9 mouse cellular contexts compared by ENCODE assay signal in genomic region chr2:157565446-157565845, GRCm38 (mm10). TPM values are rescaled to one million over a fixed set of nuclear protein-coding genes. Genes with fewer than 3 reads are reported as not detected.
DNase-seq lines count a peak whose midpoint lies in the region; ATAC-seq lines count a peak whose summit lies in the region.
"Had no signal": no experiment of that assay in that cellular context is flagged by ENCODE, and none has a peak within 500 bp of the region (broad histone marks: within the 10 kb centered on the region; RNA-seq: fewer than 3 reads in every experiment).

No protein-coding gene starts in this region.

- peak overlapping the region; percentile 93 for H3K4me3 ChIP-seq in forebrain, embryonic 15.5 days
- peak overlapping the region; percentile 78 for H3K4me3 ChIP-seq in liver, embryonic 16.5 days (ENCODE audit: low read depth, low read length)

- 8% methylated on average over 13 of the region's 13 CpGs for WGBS in forebrain, embryonic 15.5 days
- 7% methylated on average over 13 of the region's 13 CpGs for WGBS in liver, embryonic 16.5 days (ENCODE audit: insufficient replicate concordance)

- peak overlapping the region; percentile 94; the same call in 1 of the 2 replicates for H3K27ac ChIP-seq in forebrain, embryonic 15.5 days (replicated peaks)
- no peak overlapping the region for H3K27ac ChIP-seq in liver, embryonic 16.5 days (ENCODE audit: low read length)

- peak; percentile 46 for DNase-seq in adrenal gland, postnatal 14 days
- no peak for DNase-seq in adrenal gland, postnatal 4 days (ENCODE audit: low spot score in 2 of 2)
- DNase-seq in CD4-positive helper T cell, adult 2 months (ENCODE audit: low read depth, low spot score): peak; percentile 18
- peak; percentile 14 for DNase-seq in splenic B cell, adult 2 months (ENCODE audit: low read depth, low spot score)
- DNase-seq in adrenal gland, postnatal 25 days: no peak
- no peak for DNase-seq in layer of hippocampus, adult 18-20 months (ENCODE audit: low spot score in 2 of 2)

- H3K4me1 ChIP-seq in forebrain, embryonic 15.5 days: peaks cover 44% of the 10 kb centered on the region
- H3K4me1 ChIP-seq in liver, embryonic 16.5 days (ENCODE audit: control insufficient read depth, low read depth, low read length): peaks cover 7% of the 10 kb centered on the region

- H3K27me3 ChIP-seq in forebrain, embryonic 15.5 days: no peaks in the 10 kb centered on the region
- peaks cover 9% of the 10 kb centered on the region for H3K27me3 ChIP-seq in liver, embryonic 16.5 days (ENCODE audit: control insufficient read depth, insufficient read depth, low read depth, low read length)
- no peaks in the 10 kb centered on the region for H3K27me3 ChIP-seq in splenic B cell, adult 2 months (ENCODE audit: control insufficient read depth, insufficient read depth, low read length, poor library complexity, severe bottlenecking)

- H3K9me3 ChIP-seq in forebrain, embryonic 15.5 days: peaks cover 3% of the 10 kb centered on the region; the same call in 1 of the 2 replicates
- H3K9me3 ChIP-seq in liver, embryonic 16.5 days (replicated peaks; ENCODE audit: control insufficient read depth, low read length): no peaks in the 10 kb centered on the region; the same call in 1 of the 2 replicates

- peak overlapping the region; percentile 96 for H3K9ac ChIP-seq in forebrain, embryonic 15.5 days (replicated peaks)
- peak overlapping the region; percentile 82 for H3K9ac ChIP-seq in liver, embryonic 16.5 days (ENCODE audit: low read depth, low read length)

- no peak for ATAC-seq in forebrain, embryonic 15.5 days (replicated peaks)
- ATAC-seq in liver, embryonic 16.5 days (ENCODE audit: low read depth): no peak

- H3K4me2 ChIP-seq in forebrain, embryonic 15.5 days (replicated peaks): peak overlapping the region; percentile 80
- peak overlapping the region; percentile 79 for H3K4me2 ChIP-seq in liver, embryonic 16.5 days (ENCODE audit: low read depth, low read length)

- H3K36me3 ChIP-seq in forebrain, embryonic 15.5 days: peaks cover 13% of the 10 kb centered on the region
- H3K36me3 ChIP-seq in liver, embryonic 16.5 days (ENCODE audit: control insufficient read depth, insufficient read depth): no peaks in the 10 kb centered on the region
- no peaks in the 10 kb centered on the region for H3K36me3 ChIP-seq in splenic B cell, adult 2 months (ENCODE audit: control insufficient read depth, insufficient read depth, low read length, poor library complexity, severe bottlenecking)

RNA-seq across cellular contexts. Expression of gene Nnat, which starts 5.6 kb away (rescaled TPM):
- 158 TPM in 2 replicates for total RNA-seq in adrenal gland, postnatal 14 days (2021)
- 100 to 1,000 TPM; 380 to 391 TPM for total RNA-seq in adrenal gland, postnatal 4 days (2021)
- 6,946 and 7,065 TPM in 2 replicates for polyA plus RNA-seq in forebrain, embryonic 15.5 days (2015; fragmentation: Nextera tagmentation; extraction: Ambion mirVana)
- 12.3 and 14.3 TPM in 2 replicates for polyA plus RNA-seq in liver, embryonic 16.5 days (2015; fragmentation: Nextera tagmentation; extraction: Ambion mirVana)
- 71.3 and 91.2 TPM in 2 replicates for total RNA-seq in adrenal gland, postnatal 25 days (2021)
- total RNA-seq in layer of hippocampus, adult 18-20 months (2021): 100 to 1,000 TPM; 481 to 624 TPM
- total RNA-seq: hematopoietic stem cell, adult 5-6 weeks had no signal

RNA-seq across cellular contexts. Expression of gene Blcap, which starts 5.6 kb away (rescaled TPM):
- 75.2 and 77.9 TPM in 2 replicates for total RNA-seq in adrenal gland, postnatal 14 days (2021)
- 100 to 1,000 TPM; 103 to 104 TPM for total RNA-seq in adrenal gland, postnatal 4 days (2021)
- polyA plus RNA-seq in forebrain, embryonic 15.5 days (2015; fragmentation: Nextera tagmentation; extraction: Ambion mirVana): 184 and 201 TPM in 2 replicates
- polyA plus RNA-seq in liver, embryonic 16.5 days (2015; fragmentation: Nextera tagmentation; extraction: Ambion mirVana): 8.4 and 8.5 TPM in 2 replicates
- 61.5 and 82.8 TPM in 2 replicates for total RNA-seq in adrenal gland, postnatal 25 days (2021)
- 100 to 1,000 TPM; 120 to 136 TPM for total RNA-seq in layer of hippocampus, adult 18-20 months (2021)

Comparison
In these comparisons a context has a peak if more than half of its experiments do, and no peak if none do; other contexts are left out.
1. DNase-seq: peak in adrenal gland, postnatal 14 days (single experiment), CD4-positive helper T cell, adult 2 months (single experiment) and splenic B cell, adult 2 months (single experiment); none in adrenal gland, postnatal 4 days (0 of 2), adrenal gland, postnatal 25 days (single experiment) and layer of hippocampus, adult 18-20 months (0 of 2).